Mouse (Mus musculus) midbrain, embryonic 10.5 days (tissue): ENCODE data around the gene Gda. TPM values are rescaled to one million over a fixed set of nuclear protein-coding genes. Genes with fewer than 3 reads are reported as not detected.

Experiments used
- DNase-seq: peaks from one replicate; pipeline ENCODE4 v3.0.0-alpha.2; 2017; ENCODE audit warnings: low spot score
- H3K27ac ChIP-seq: fragments of 300-500 bp; sonication (generic); replicated peaks from 2 replicates; pipeline ENCODE4 v1.5.1; 2016; ENCODE audit warnings: mild to moderate bottlenecking
- H3K27me3 ChIP-seq: fragments of 300-500 bp; sonication (generic); 2 replicates; pipeline ENCODE4 v1.6.1; 2016; ENCODE audit warnings: low read depth, mild to moderate bottlenecking; ENCODE audit not compliant: poor library complexity, severe bottlenecking
- H3K36me3 ChIP-seq: fragments of 300-500 bp; sonication (generic); 2 replicates; pipeline ENCODE4 v1.6.1; 2016; ENCODE audit warnings: mild to moderate bottlenecking, moderate library complexity
- H3K4me1 ChIP-seq: fragments of 300-500 bp; sonication (generic); 2 replicates; pipeline ENCODE4 v1.6.1; 2016
- H3K4me3 ChIP-seq: fragments of 300-500 bp; sonication (generic); 2 replicates; pipeline ENCODE4 v1.5.1; 2016; ENCODE audit warnings: mild to moderate bottlenecking, moderate library complexity
- H3K9me3 ChIP-seq: fragments of 300-500 bp; sonication (generic); replicated peaks from 2 replicates; pipeline ENCODE4 v1.6.1; 2016; ENCODE audit warnings: mild to moderate bottlenecking
- WGBS: fragments of 180-500 bp; shearing (Covaris S2); methylation state at CpG from one replicate; pipeline ENCODE4 v1.1.7; 2016; 5-methylcytosine and 5-hydroxymethylcytosine counted together
- polyA plus RNA-seq: library from polyadenylated mRNA; unstranded; fragments of >200 nt; fragmentation: Nextera tagmentation; extraction: Ambion mirVana; gene quantifications from 2 replicates; pipeline ENCODE4 v1.2.1, GENCODE M21; 2016

The Gda gene
- polyA plus RNA-seq, 1 experiment from 2014 or later, result not detected

DNA sequence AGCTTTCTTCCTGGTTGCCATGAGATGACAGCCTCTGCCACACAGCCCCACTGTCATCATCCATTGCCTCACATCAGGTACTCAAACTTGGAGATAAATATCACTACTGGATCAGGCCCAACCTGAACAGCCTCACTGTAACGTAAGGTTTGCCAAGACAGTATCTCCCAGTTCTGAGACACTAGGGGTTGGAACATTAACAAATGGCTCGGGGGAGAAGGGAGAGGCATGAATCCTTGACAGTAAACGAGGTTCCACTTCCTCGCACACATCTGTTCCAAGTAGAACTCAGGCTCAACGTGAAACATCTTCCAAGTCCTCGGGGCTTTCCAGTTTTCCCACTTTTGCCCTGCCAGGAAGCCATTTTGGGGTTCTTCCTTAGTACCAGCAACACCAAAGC lies 123.6 kb downstream of the Gda start:
- Histone ChIP-seq H3K4me1 (no peaks in the 10 kb centered on the region), H3K4me3 (no peak overlapping the region), H3K36me3 (no peaks in the 10 kb centered on the region), H3K27ac (no peak overlapping the region), H3K9me3 (no peaks in the 10 kb centered on the region), H3K27me3 (no peaks in the 10 kb centered on the region)
- WGBS, result 87% methylated on average over 6 of the region's 6 CpGs
- DNase-seq, result no peak

DNA sequence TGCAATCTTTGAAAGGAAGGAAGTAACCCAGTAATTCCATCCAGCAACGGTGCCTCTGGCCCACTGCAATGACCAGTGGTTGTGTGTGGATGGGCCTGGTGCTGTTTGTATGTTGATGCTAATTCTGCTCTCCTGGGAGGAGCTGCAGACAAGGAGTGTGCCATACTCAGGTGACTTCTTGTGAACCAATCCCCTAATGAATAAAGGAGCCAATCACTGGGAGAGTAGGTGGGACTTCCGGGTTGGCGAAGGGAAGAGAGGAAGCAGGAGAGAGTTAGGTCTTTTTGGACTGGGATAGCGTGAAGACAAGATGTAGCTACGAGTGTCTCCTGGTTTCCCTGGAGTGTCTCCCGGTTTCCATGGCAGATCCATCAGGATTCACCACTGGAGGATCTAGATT lies 126.6 kb downstream of the Gda start:
- no peak overlapping the region for H3K27ac ChIP-seq
- no peak for DNase-seq
- 92% methylated on average over 6 of the region's 6 CpGs for WGBS
- no peaks in the 10 kb centered on the region for H3K27me3 ChIP-seq
- H3K4me3 ChIP-seq, result no peak overlapping the region
- no peaks in the 10 kb centered on the region for H3K36me3 ChIP-seq
- H3K9me3 ChIP-seq, result no peaks in the 10 kb centered on the region
- no peaks in the 10 kb centered on the region for H3K4me1 ChIP-seq

Other genes with a start within 250 kb of the Gda start
- 114 and 127 TPM in 2 replicates for gene Zfand5, start 201.2 kb downstream of the Gda start, polyA plus RNA-seq
- gene 1110059E24Rik, start 179.5 kb upstream of the Gda start, polyA plus RNA-seq, result 78.9 and 79.2 TPM in 2 replicates
- gene Abhd17b, start 179.7 kb upstream of the Gda start, polyA plus RNA-seq, result 36.4 and 38.2 TPM in 2 replicates